Mouse (Mus musculus) regulatory T cell (primary cell): ENCODE measurements at regions not wholly inside any gene's neighbourhood (a gene's known extent, or its start where the extent isn't known, plus 50 kb on each side); places are given as distances from the start of the nearest gene placed in this dataset.
"Not testable (repeated sequence)": the region's sequence is repeated elsewhere in the genome, so short reads cannot be mapped to it uniquely, and the experiment has no call there.

Experiments
- in situ Hi-C: fragments of 300-600 bp; cut with MboI, MseI; formaldehyde crosslinking; loops from one replicate; pipeline ENCODE4 v1.15.1; 2025; ENCODE audit warnings: high pct_unique_total_duplicates

DNA sequence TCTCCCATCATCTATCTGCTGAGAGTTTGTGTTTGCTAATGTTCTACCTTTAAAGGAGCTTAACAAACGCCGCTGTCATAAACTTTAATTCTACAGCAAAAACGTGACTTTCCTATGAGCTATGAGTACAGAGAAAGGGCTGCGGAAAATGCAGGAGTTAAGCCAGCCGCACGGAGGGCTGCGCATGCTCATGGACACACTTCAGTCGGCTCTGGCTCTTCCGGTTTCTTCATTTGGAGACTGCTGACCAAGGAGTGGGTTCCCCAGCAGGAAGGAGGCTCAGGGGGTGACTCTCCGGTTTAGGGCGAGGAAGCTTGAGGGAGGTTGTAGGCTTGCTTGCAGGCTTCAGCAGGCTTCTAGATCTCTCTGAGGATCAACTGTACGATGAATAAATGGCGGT, 59.3 kb downstream of the Sox2 start:
- in situ Hi-C loops: no loop called here

- in situ Hi-C loops: not testable (repeated sequence)
Observed at GRCm38 (mm10) chr3:34712137-34712536, 61.9 kb downstream of the Sox2 start.

DNA sequence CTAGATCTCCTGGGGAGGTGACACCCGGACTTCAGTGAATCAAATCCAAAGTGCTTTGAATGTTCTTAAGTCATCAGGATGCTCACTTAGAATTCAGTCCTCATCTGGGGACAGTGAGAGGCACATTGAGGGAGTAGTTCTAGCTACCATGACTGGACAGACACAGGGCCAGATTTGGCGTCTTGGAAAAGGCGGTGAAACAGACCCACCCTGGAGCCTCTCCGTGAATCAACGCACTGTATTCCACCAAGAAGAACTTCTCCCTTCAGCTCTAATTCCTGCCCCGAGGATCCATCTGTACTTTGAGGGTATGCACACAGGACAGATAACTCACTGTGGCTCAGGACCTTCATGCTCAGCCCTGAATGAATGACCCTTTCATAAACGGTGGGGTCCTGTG, 72.3 kb downstream of the Sox2 start:
- in situ Hi-C loops: no loop called here

DNA sequence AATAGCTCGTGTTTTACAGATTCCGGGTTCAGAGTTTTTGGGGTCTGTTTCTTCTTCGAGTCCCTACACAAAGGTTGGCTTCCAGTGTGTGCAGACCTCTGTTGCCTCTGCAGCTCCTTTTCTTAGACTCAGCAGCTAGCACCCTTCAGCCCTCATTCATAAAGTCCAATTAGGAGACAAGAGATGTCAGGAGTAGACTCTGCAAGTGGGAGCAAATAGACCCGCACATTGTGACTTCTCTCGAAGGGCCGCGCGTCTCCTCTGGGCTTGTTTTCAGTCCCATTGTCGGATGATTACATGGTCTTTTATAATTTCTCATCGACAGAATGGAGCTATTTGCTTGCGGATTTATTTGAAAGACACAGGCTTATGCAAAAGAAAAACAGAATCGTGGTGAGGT, 76.8 kb downstream of the Sox2 start:
- in situ Hi-C loops: no loop called here

- in situ Hi-C loops: no loop called here
Observed at GRCm38 (mm10) chr3:34728282-34728681, 78.1 kb downstream of the Sox2 start.

DNA sequence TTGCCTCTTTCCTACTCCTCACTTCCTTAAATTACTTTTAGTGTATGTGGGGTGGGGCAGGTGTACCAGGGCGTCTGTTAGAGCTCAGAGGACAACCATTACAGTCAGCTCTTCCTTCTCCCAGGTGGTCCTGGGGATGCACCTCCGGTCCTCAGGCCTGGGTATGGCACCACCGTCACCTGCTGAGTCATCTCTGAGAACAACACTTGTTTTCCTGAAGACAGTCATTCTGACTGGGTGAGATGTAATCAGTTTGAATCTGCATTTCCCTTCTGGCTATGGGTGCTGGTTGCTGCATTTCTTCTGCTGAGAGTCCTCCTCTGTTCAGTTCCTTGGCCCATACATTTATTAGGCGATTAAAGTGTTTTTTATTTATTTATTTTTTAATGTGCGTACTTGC, 84.8 kb downstream of the Sox2 start:
- in situ Hi-C loops: no loop called here

- in situ Hi-C loops: no loop called here
Observed at GRCm38 (mm10) chr3:34738001-34738400, 87.8 kb downstream of the Sox2 start.

GRCm38 (mm10) chr3:34738938-34739337, 88.7 kb downstream of the Sox2 start:
- in situ Hi-C loops: no loop called here

- in situ Hi-C loops: no loop called here
Observed at GRCm38 (mm10) chr3:34739693-34740092, 89.5 kb downstream of the Sox2 start.

DNA sequence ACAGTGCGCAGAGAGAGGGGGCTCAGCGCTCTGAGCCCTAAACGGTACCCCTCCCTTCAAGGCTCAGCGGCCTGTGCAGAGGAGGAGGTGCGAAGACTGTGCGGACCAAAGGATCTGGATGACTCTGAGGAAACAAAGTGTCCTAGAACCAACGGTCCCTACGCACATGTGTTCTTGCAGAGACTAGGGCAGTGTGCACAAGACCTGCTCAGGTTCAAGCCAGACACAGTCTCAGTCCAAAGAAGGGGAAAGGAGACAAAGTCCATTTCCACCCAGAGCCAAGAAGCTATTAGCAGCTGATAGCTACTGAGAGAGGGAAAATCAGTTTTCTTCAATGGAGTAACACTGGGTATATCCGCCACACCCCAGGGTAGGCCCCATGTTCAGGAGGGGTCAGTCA, 89.9 kb downstream of the Sox2 start:
- in situ Hi-C loops: no loop called here

- in situ Hi-C loops: no loop called here
Observed at GRCm38 (mm10) chr3:34745181-34745736, 95.1 kb downstream of the Sox2 start.

- in situ Hi-C loops: no loop called here
Observed at GRCm38 (mm10) chr3:34747499-34748093, 97.4 kb downstream of the Sox2 start.

GRCm38 (mm10) chr3:34749989-34750388, 99.8 kb downstream of the Sox2 start:
- in situ Hi-C loops: no loop called here

- in situ Hi-C loops: no loop called here
Observed at GRCm38 (mm10) chr3:34751551-34751950, 101.3 kb downstream of the Sox2 start.

- in situ Hi-C loops: no loop called here
Observed at GRCm38 (mm10) chr3:34753557-34753956, 103.4 kb downstream of the Sox2 start.

GRCm38 (mm10) chr3:34754781-34755180, 104.6 kb downstream of the Sox2 start:
- in situ Hi-C loops: no loop called here

DNA sequence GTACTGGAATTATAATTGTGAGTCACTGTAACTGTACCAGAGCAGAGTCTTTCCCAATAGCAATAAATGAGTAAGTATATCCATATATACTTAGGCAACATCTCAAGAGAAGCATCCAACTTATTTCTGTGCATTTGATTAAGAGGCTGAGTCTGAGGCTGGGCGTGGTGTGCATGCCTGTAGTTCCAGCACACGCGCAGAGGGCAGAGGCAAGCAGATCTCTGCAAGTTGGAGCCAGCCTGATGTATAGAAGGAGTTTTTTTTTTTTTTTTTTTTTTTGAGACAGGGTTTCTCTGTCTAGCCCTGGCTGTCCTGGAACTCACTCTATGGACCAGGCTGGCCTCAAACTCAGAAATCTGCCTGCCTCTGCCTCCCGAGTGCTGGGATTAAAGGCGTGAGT, 105.1 kb downstream of the Sox2 start:
- in situ Hi-C loops: not testable (repeated sequence)

DNA sequence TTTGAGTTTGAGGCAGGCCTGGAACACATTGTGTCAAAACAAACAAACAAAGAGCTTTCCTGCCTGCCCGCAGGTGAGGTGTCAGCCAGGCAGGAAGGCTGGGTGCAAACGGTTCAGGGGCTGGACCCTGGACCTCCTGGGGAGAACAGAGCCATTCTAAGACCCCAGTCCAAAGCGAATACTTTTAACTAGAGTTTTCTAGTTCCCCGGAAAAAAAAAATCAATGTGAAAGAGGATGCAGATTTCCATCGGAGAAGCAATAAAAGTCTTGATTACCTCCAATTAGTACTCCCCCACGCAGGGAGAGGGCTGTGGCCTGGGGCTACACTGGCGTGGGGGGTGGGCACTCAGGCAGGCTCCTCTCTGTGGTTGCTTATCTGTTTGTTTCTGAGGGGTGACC, 106.4 kb downstream of the Sox2 start:
- in situ Hi-C loops: no loop called here

- in situ Hi-C loops: no loop called here
Observed at GRCm38 (mm10) chr3:34757130-34757529, 106.9 kb downstream of the Sox2 start.

- in situ Hi-C loops: no loop called here
Observed at GRCm38 (mm10) chr3:34757813-34758510, 107.8 kb downstream of the Sox2 start.

DNA sequence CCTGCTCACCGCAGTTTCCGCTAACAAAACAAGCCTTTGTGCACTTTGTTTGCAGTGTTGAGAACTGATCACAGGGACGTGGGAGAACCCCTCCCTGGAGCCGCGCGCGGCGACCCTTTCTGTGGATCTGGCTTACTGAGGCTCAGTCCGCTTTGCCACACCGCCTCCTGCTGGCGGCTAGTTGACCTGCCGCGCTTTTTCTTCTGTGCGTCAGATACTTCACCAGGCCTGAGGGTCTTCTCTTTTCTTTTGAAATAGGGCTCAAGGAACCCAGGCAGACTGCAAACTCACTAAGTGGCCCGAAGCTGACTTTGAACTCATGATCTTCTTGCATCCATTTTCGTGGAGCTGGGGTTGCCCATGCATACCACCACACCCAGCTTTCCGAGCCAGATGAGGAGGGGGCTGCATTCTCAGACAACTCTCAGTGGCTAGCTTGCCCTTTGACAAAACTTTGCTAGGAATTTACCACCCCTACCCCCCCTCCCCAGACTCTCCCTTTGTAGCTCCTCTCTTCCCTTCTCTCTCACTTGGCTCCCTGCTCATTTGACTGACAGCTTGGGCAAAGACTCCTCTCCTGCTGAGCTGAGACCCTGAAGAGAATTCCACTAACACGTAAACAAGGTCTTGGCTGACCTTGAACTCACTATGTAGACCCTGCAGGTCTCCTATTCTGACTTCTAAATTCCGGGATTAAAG, 109.9 kb downstream of the Sox2 start:
- in situ Hi-C loops: no loop called here

- in situ Hi-C loops: no loop called here
Observed at GRCm38 (mm10) chr3:34761162-34761769, 111.1 kb downstream of the Sox2 start.
